Mouse (Mus musculus): ENCODE results near the gene Htr1f. TPM values are rescaled to one million over a fixed set of nuclear protein-coding genes. Genes with fewer than 3 reads are reported as not detected.

Gene Htr1f
- polyA plus RNA-seq, 1 experiment = not detected

- Histone ChIP-seq H3K4me3 (replicated peaks) (no peak overlapping the region), H3K36me3 (replicated peaks; ENCODE audit: low read length) (no peaks in the 10 kb centered on the region), H3K4me1 (peaks cover 18% of the 10 kb centered on the region), H3K27me3 (replicated peaks) (no peaks in the 10 kb centered on the region), H3K9me3 (no peaks in the 10 kb centered on the region)
- TF ChIP-seq GATA1 (IDR thresholded peaks at IDR 0.05; ENCODE audit: borderline replicate concordance, low read length) = no peak
- no peak for TF ChIP-seq FLI1 (IDR thresholded peaks at IDR 0.05; ENCODE audit: low read length)
These were observed 228.3 kb downstream of the Htr1f start for GRCm38 (mm10) chr16:64877314-64877713.

- Histone ChIP-seq H3K4me1 (peaks cover 23% of the 10 kb centered on the region), H3K9me3 (no peaks in the 10 kb centered on the region), H3K4me3 (replicated peaks) (no peak overlapping the region), H3K36me3 (replicated peaks; ENCODE audit: low read length) (no peaks in the 10 kb centered on the region), H3K27me3 (replicated peaks) (no peaks in the 10 kb centered on the region)
- TF ChIP-seq GATA1 (IDR thresholded peaks at IDR 0.05; ENCODE audit: borderline replicate concordance, low read length) (no peak), FLI1 (IDR thresholded peaks at IDR 0.05; ENCODE audit: low read length) (no peak)
These were observed 228.9 kb downstream of the Htr1f start for GRCm38 (mm10) chr16:64876631-64877265.

GRCm38 (mm10) chr16:64875822-64876221 is 229.8 kb downstream of the Htr1f start:
- no peak for TF ChIP-seq GATA1 (IDR thresholded peaks at IDR 0.05; ENCODE audit: borderline replicate concordance, low read length)
- TF ChIP-seq FLI1 (IDR thresholded peaks at IDR 0.05; ENCODE audit: low read length) = no peak
- H3K27me3 ChIP-seq (replicated peaks) = no peaks in the 10 kb centered on the region

GRCm38 (mm10) chr16:64875384-64875783 is 230.3 kb downstream of the Htr1f start:
- no peaks in the 10 kb centered on the region for H3K27me3 ChIP-seq (replicated peaks)
- peaks cover 23% of the 10 kb centered on the region for H3K4me1 ChIP-seq
- H3K36me3 ChIP-seq (replicated peaks; ENCODE audit: low read length) = no peaks in the 10 kb centered on the region
- H3K9me3 ChIP-seq = no peaks in the 10 kb centered on the region
- TF ChIP-seq GATA1 (IDR thresholded peaks at IDR 0.05; ENCODE audit: borderline replicate concordance, low read length) = no peak
- no peak for TF ChIP-seq FLI1 (IDR thresholded peaks at IDR 0.05; ENCODE audit: low read length)
- H3K4me3 ChIP-seq (replicated peaks) = no peak overlapping the region

More at GRCm38 (mm10) chr16:64875822-64876221, 229.8 kb downstream of the Htr1f start:
- peaks cover 23% of the 10 kb centered on the region for H3K4me1 ChIP-seq
- no peaks in the 10 kb centered on the region for H3K9me3 ChIP-seq
- H3K4me3 ChIP-seq (replicated peaks) = no peak overlapping the region
- H3K36me3 ChIP-seq (replicated peaks; ENCODE audit: low read length) = no peaks in the 10 kb centered on the region

Data from megakaryocyte, embryonic 14.5 days (primary cell).